Mouse (Mus musculus) gastrocnemius, postnatal 25 days (tissue): ENCODE data around the gene Grk2. TPM values are rescaled to one million over a fixed set of nuclear protein-coding genes. Genes with fewer than 3 reads are reported as not detected.
"Not testable (repeated sequence)": the region's sequence is repeated elsewhere in the genome, so short reads cannot be mapped to it uniquely, and the experiment has no call there.

Source experiments
- DNase-seq: peaks from one replicate; pipeline ENCODE4 v3.0.0; 2022
- microRNA-seq, 2 experiments: library from miRNA; unstranded; fragments of <30 nt; microRNA quantifications; one replicate each; pipeline ENCODE4 v1.2.0; 2021; ENCODE audit warnings: borderline replicate concordance in 2 of 2
- total RNA-seq, 2 experiments: library from RNA; stranded (reverse); gene quantifications; 1 replicate in 1 of 2; 2 replicates in 1 of 2; pipeline ENCODE4 v1.2.3; 2021

Gene Grk2
- total RNA-seq, 2 experiments from 2014 or later = 39.2 to 47.9 TPM

DNA sequence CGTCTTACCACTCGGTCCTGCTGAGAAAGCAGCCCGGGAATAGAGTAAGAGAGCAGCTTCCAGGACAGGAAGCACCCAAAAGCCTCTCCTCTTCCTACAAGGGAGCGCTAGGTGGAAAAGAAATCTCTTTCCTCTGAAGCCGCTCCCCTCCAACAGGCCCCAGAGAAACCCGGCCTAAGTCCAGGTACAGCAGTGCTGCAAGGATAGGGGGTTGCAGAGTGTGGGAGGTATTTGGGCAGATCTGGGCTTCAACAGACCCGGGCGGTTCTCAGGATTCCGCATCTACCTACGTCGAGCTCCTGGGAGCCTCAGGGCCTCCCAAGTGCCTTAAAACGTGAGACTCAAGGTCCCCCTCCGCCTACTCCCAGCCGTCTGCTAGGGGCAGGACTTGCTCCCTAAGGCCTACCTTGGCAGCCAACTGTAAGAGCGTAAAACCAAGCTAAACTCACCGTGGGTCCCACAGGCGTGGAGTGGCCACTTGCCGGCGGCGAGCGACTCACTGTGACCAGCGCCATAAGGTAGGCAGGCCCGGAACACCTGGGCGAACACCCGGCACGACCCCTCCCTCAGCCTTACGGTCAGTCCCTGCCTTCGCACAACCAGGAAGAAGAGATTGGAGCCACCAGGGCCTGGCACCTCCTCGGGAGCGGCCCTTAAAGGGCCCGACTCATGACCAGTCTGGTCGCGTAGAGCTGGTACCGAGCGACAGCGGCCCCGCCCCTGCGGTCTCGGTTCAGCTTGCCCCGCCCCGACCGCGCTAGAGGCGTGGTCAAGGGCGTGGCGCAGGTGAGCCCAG is 37.3 kb downstream of the Grk2 start, which contains the start of gene Ssh3:
Ssh3 (minus strand) TSS at position 615 of the 796 bp plus-strand sequence.
- DNase-seq = peak; percentile 68

DNA sequence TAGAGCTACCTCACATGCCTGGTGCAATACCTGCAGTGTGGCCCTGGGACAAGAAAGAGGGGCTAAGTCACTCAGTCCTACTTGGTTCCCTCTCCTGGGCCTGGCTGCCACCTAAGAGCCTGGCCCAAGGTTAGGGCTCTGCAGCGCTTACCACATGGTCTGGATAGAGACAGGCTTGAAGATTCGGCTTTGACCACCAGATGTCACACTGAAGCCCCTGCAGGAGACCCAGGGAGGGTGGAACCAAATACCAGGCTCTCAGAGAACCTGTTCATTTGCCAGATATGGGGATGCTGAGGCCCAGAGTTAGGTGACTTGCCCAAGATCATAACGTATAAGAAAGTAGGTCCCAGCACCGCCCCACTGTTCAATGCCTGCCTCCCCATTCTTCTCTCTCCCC is 40.1 kb downstream of the Grk2 start:
- DNase-seq = no peak

DNA sequence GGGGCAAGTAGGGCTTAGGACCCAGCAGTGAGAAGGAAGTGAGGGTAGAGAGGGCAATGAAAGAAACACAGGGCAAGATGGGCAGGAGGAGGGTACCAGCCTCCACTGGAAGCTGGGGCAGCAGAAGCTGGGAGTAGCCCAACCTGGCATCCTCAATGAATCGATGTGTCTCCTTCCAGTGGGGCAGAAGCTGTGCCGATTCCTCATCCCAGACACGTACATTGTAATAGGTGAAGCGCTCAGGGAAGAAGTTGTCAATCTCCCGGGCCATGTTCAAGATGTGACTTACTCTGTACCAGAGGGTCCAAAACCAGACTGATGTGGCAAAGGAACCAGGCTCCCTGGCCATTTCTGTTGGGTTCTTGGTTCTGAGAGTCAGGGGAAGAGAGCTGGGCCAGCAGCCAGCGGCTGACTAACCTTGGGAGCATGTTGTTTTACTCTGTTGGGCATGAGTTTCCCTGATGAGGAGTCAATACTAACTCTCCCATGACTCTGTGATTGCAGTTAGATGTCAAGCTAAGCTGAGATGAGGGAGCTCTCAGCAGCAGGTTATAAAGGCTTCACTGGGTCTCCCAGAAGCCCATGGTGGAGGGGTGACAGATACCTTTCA is 41.7 kb downstream of the Grk2 start:
- no peak for DNase-seq

GRCm38 (mm10) chr19:4263702-4264101 is 42.3 kb downstream of the Grk2 start:
- no peak for DNase-seq

GRCm38 (mm10) chr19:4262756-4263155 is 43.3 kb downstream of the Grk2 start:
- no peak for DNase-seq

- DNase-seq = no peak
Measured at GRCm38 (mm10) chr19:4261038-4261698, 44.9 kb downstream of the Grk2 start.

- no peak for DNase-seq
Measured at GRCm38 (mm10) chr19:4257897-4258252, 48.1 kb downstream of the Grk2 start.

- peak; percentile 84 for DNase-seq
Measured at GRCm38 (mm10) chr19:4257216-4257896, 48.7 kb downstream of the Grk2 start.

GRCm38 (mm10) chr19:4255583-4256162 is 50.3 kb downstream of the Grk2 start:
- DNase-seq = no peak

DNA sequence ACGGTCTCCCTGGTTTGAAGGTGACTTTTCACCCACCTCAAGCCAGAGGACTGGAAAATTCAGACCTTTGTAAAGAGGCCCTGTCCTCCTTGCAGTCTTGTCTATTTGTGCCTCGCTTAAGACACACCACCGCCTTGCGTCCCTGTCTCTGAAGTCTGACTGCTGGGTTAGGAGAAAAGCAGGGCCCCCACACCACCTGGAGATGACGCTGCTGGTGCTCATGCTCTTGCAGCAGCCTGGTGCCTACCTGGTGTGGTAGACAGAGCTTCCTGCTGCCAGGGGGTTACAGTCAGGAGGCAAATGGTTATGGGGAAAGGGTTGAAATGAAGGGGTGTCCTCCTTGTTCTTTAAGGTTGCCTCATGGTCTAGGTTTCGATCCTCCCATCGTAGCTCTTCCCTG is 51.8 kb downstream of the Grk2 start:
- DNase-seq = no peak

DNA sequence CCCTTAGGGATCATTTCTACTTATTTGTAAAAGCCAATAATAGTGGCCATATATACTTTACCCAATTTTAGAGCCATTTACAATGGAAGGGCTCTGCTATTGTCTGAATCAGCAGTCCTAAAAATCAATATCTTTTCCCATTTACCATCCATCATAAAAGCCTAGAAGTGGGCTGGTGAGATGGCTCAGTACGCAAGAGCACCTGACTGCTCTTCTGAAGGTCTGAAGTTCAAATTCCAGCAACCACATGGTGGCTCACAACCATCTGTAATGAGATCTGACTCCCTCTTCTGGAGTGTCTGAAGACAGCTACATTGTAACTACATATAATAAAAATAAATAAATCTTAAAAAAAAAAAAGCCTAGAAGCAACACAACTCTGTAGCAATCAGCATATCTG is 57.3 kb downstream of the Grk2 start:
- not testable (repeated sequence) for DNase-seq

DNA sequence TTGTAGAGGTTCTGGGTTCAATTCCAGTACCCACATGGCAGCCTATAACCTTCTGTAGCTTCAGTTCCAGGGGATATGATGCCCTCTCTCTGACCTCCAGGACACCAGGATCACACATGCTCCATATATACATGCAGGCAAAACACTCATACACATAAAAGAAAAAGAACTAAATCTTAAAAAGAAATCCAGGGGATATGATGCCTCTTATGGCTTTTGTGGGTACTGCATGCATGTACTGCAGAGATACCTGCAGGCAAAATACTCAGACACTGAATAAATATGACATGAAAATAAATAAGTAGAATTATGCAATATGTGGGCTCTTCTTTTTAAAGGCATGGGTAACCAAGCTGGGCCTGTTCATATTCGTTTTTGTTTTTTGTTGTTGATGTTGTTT is 59.0 kb downstream of the Grk2 start:
- DNase-seq = no peak

DNA sequence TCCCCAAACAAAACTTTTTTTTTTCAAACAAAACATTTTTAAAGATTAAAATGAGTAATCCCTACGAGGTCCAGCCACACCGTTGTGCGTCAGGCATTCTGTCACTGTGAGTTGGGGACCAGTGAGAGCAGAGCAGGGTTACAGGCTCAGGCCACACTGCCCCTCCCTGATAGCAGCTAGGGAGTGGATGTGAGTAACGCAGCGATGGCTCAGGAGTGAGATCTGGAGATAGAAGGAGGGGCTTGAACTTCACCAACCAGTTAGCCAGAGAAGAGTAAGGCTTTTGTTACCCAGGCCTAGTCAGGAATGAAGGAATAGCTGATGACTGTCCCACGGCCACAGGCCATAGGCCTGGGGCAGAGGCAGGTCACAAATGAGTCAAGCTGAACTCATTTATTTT is 61.2 kb downstream of the Grk2 start:
- DNase-seq = no peak

DNA sequence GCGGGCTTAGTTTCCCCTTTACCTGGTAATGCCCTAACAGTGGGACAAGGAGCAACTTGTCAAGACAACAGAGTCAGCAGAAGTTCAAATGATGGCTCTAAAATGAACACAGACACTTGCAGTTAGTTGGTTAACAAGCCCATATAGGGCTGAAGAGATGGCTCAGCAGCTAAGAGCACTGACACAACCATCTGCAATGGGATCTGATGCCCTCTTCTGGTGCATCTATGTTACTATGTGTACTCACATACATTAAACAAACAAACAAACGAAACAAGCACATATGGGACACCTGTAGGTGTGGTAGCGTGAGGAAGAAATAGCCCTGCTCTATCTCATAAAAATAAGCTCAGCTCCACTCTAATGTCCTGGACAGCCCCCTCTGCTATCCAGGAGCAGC is 63.6 kb downstream of the Grk2 start:
- no peak for DNase-seq

GRCm38 (mm10) chr19:4240247-4240668 is 65.8 kb downstream of the Grk2 start:
- DNase-seq = no peak

Small RNAs within 50 kb of the gene (microRNA-seq; reads per million reads assigned to microRNA genes)
- gene Mir6985 = 0.74 to 0.79 reads per million in 2 experiments

Other genes starting within 250 kb of the Grk2 start
- gene Gstp3, start 246.7 kb downstream of the Grk2 start, total RNA-seq = not detected
- gene Cabp2, start 224.6 kb downstream of the Grk2 start, total RNA-seq = not detected
- gene Cdk2ap2, start 209.0 kb downstream of the Grk2 start, total RNA-seq = 10 to 100 TPM; 17.8 to 23.4 TPM
- gene Pitpnm1, start 206.2 kb downstream of the Grk2 start, total RNA-seq = 1 to 10 TPM; 2.8 to 5.7 TPM
- 10 to 100 TPM; 58.2 to 68.5 TPM for gene Aip, start 180.4 kb downstream of the Grk2 start, total RNA-seq
- gene Gpr152, start 166.4 kb downstream of the Grk2 start, total RNA-seq = not detected
- not detected for gene Cabp4, start 162.2 kb downstream of the Grk2 start, total RNA-seq
- gene Coro1b, start 157.6 kb downstream of the Grk2 start, total RNA-seq = 10 to 100 TPM; 15.9 to 24.1 TPM
- under 1 TPM in 1 of 2 experiments, not detected in 1; 0.35 TPM for gene Ptprcap, start 152.6 kb downstream of the Grk2 start, total RNA-seq
- gene Rps6kb2, start 142.9 kb downstream of the Grk2 start, total RNA-seq = 10 to 100 TPM; 19.9 to 24.4 TPM
- 10 to 100 TPM; 17.7 to 20.0 TPM for gene Carns1, start 130.7 kb downstream of the Grk2 start, total RNA-seq
- 1 to 10 TPM; 4.7 to 5.9 TPM for gene Tbc1d10c, start 114.9 kb downstream of the Grk2 start, total RNA-seq
- gene Ppp1ca, start 114.2 kb downstream of the Grk2 start, total RNA-seq = 100 to 1,000 TPM; 206 to 208 TPM
- 1 to 10 TPM; 2.5 to 3.5 TPM for gene Rad9a, start 104.6 kb downstream of the Grk2 start, total RNA-seq
- under 1 TPM; 0.28 to 0.59 TPM for gene Clcf1, start 92.0 kb downstream of the Grk2 start, total RNA-seq
- not detected for gene AC109138.7, start 91.9 kb downstream of the Grk2 start, total RNA-seq
- 10 to 100 TPM; 13.0 to 21.1 TPM for gene Pold4, start 74.3 kb downstream of the Grk2 start, total RNA-seq
- gene Ssh3, start 37.0 kb downstream of the Grk2 start, total RNA-seq = 1 to 10 TPM; 3.4 to 3.9 TPM
- under 1 TPM; 0.33 to 0.64 TPM for gene Ankrd13d, start 23.1 kb downstream of the Grk2 start, total RNA-seq
- gene Kdm2a, start 92.1 kb upstream of the Grk2 start, total RNA-seq = 10 to 100 TPM; 26.5 to 28.3 TPM
- gene Rhod, start 133.2 kb upstream of the Grk2 start, total RNA-seq = under 1 TPM; 0.56 to 0.75 TPM
- gene Syt12, start 171.2 kb upstream of the Grk2 start, total RNA-seq = 1 to 10 TPM; 6.5 to 8.5 TPM
- under 1 TPM in 1 of 2 experiments, not detected in 1; 0.99 TPM for gene 2010003K11Rik, start 192.4 kb upstream of the Grk2 start, total RNA-seq
- 10 to 100 TPM; 44.6 to 59.3 TPM for gene Pcx, start 204.2 kb upstream of the Grk2 start, total RNA-seq